Mouse (Mus musculus) CH12.LX (cell line): ENCODE measurements around the gene Adamtsl4. TPM values are rescaled to one million over a fixed set of nuclear protein-coding genes. Genes with fewer than 3 reads are reported as not detected.
A peak's percentile ranks its signal among the peaks of the same experiment; 100 is the strongest.

ENCODE experiments used
- DNase-seq: peaks from one replicate; pipeline ENCODE4 v3.0.0-alpha.2; 2013; ENCODE audit errors: extremely low read depth
- H3K27ac ChIP-seq: 2 replicates; pipeline ENCODE4 v1.5.1; 2012; ENCODE audit warnings: low read depth, mild to moderate bottlenecking, control low read depth, moderate library complexity; ENCODE audit not compliant: insufficient read depth
- H3K27me3 ChIP-seq: replicated peaks from 2 replicates; pipeline ENCODE3; 2012; ENCODE audit warnings: inconsistent platforms
- H3K36me3 ChIP-seq, 2 experiments: replicated peaks in 1 of 2; 2 replicates each; pipeline versions ENCODE3 to v1.6.1; 2012; ENCODE audit warnings: inconsistent platforms in 1 of 2, low read length in 1 of 2, mild to moderate bottlenecking in 1 of 2, mixed read lengths in 1 of 2, moderate library complexity in 1 of 2; ENCODE audit not compliant: control insufficient read depth in 1 of 2, insufficient read depth in 1 of 2
- H3K4me1 ChIP-seq, 2 experiments: 2 replicates each; pipeline ENCODE4 v1.6.1; 2012; ENCODE audit warnings: inconsistent platforms in 1 of 2, moderate library complexity in 1 of 2; ENCODE audit not compliant: insufficient read depth in 2 of 2, control insufficient read depth in 1 of 2
- H3K4me2 ChIP-seq: 2 replicates; pipeline ENCODE4 v1.6.1; 2012; ENCODE audit warnings: low read depth, mild to moderate bottlenecking, control low read depth; ENCODE audit not compliant: poor library complexity, insufficient read depth, severe bottlenecking
- H3K4me3 ChIP-seq, 3 experiments: fragments of 150-350 bp in 1 of 3; sonication (generic) in 1 of 3; replicated peaks in 1 of 3; 2 replicates each; pipeline versions ENCODE3 to v1.5.1; 2011 to 2012; ENCODE audit warnings: low read depth in 2 of 3, low read length in 2 of 3, mild to moderate bottlenecking in 2 of 3, moderate library complexity in 2 of 3, control low read depth in 1 of 3, improper control_type of control experiment in 1 of 3, inconsistent platforms in 1 of 3, mixed read lengths in 1 of 3; ENCODE audit not compliant: poor library complexity in 1 of 3
- H3K79me2 ChIP-seq: replicated peaks from 2 replicates; pipeline ENCODE4 v1.6.1; 2012; ENCODE audit warnings: mild to moderate bottlenecking, moderate library complexity; ENCODE audit not compliant: control insufficient read depth, poor library complexity, insufficient read depth, severe bottlenecking; ENCODE audit errors: extremely low read depth
- H3K9ac ChIP-seq: 2 replicates; pipeline ENCODE4 v1.6.1; 2012; ENCODE audit warnings: low read depth, mild to moderate bottlenecking, control low read depth, moderate library complexity; ENCODE audit not compliant: insufficient read depth
- H3K9me3 ChIP-seq: replicated peaks from 2 replicates; pipeline ENCODE3; 2012; ENCODE audit warnings: low read length, inconsistent platforms, mixed read lengths
- BHLHE40 ChIP-seq: IDR thresholded peaks from 2 replicates; pipeline ENCODE4 v1.6.1; 2011; ENCODE audit warnings: mild to moderate bottlenecking, low read depth, low read length, improper control_type of control experiment
- CHD1 ChIP-seq: IDR thresholded peaks from 2 replicates; pipeline ENCODE4 v1.6.1; 2012; ENCODE audit warnings: low read depth, low read length, improper control_type of control experiment, inconsistent platforms
- CHD2 ChIP-seq: IDR thresholded peaks from 2 replicates; pipeline ENCODE4 v1.6.1; 2011; ENCODE audit warnings: low read length, improper control_type of control experiment
- ELF1 ChIP-seq: IDR thresholded peaks from 2 replicates; pipeline ENCODE4 v1.6.1; 2014; ENCODE audit warnings: low read depth, mild to moderate bottlenecking, inconsistent platforms, low read length, improper control_type of control experiment
- EP300 ChIP-seq: IDR thresholded peaks from 2 replicates; pipeline ENCODE4 v1.6.1; 2011; ENCODE audit warnings: low read length, improper control_type of control experiment
- ETS1 ChIP-seq: conservative IDR thresholded peaks from 2 replicates; pipeline ENCODE4 v1.6.1; 2012; ENCODE audit warnings: low read depth, mild to moderate bottlenecking, inconsistent platforms, low read length, improper control_type of control experiment, moderate library complexity
- GABPA ChIP-seq: IDR thresholded peaks from 2 replicates; pipeline ENCODE4 v1.6.1; 2012; ENCODE audit warnings: low read depth, low read length, improper control_type of control experiment, inconsistent platforms; ENCODE audit not compliant: insufficient replicate concordance
- HCFC1 ChIP-seq: IDR thresholded peaks from 2 replicates; pipeline ENCODE4 v1.6.1; 2012; ENCODE audit warnings: low read depth, mild to moderate bottlenecking, inconsistent platforms, low read length, improper control_type of control experiment
- IRF4 ChIP-seq: IDR thresholded peaks from 2 replicates; pipeline ENCODE4 v1.6.1; 2014; ENCODE audit warnings: low read depth, mild to moderate bottlenecking, inconsistent platforms, low read length, improper control_type of control experiment
- JUN ChIP-seq: IDR thresholded peaks from 2 replicates; pipeline ENCODE4 v1.6.1; 2011; ENCODE audit warnings: low read depth, mild to moderate bottlenecking, low read length, improper control_type of control experiment, moderate library complexity; ENCODE audit not compliant: insufficient read depth
- JUND ChIP-seq: conservative IDR thresholded peaks from 2 replicates; pipeline ENCODE4 v1.6.1; 2011; ENCODE audit warnings: low read depth, low read length, improper control_type of control experiment
- KAT2A ChIP-seq: IDR thresholded peaks from 2 replicates; pipeline ENCODE4 v1.6.1; 2012; ENCODE audit warnings: low read length, improper control_type of control experiment, inconsistent platforms; ENCODE audit not compliant: insufficient replicate concordance
- MAX ChIP-seq: IDR thresholded peaks from 2 replicates; pipeline ENCODE4 v1.6.1; 2011; ENCODE audit warnings: low read length, improper control_type of control experiment
- MAZ ChIP-seq: IDR thresholded peaks from 2 replicates; pipeline ENCODE4 v1.6.1; 2012; ENCODE audit warnings: low read depth, mild to moderate bottlenecking, inconsistent platforms, low read length, improper control_type of control experiment, moderate library complexity
- MEF2A ChIP-seq: IDR thresholded peaks from 2 replicates; pipeline ENCODE4 v1.6.1; 2014; ENCODE audit warnings: low read depth, mild to moderate bottlenecking, inconsistent platforms, low read length, improper control_type of control experiment, borderline replicate concordance
- MXI1 ChIP-seq: IDR thresholded peaks from 2 replicates; pipeline ENCODE4 v1.6.1; 2011; ENCODE audit warnings: mild to moderate bottlenecking, low read depth, low read length, improper control_type of control experiment
- MYC ChIP-seq: IDR thresholded peaks from 2 replicates; pipeline ENCODE4 v1.6.1; 2011; ENCODE audit warnings: low read depth, mild to moderate bottlenecking, improper control_type of control experiment, low read length
- NELFE ChIP-seq: IDR thresholded peaks from 2 replicates; pipeline ENCODE4 v1.6.1; 2011; ENCODE audit warnings: low read depth, low read length, improper control_type of control experiment
- NRF1 ChIP-seq: IDR thresholded peaks from 2 replicates; pipeline ENCODE4 v1.6.1; 2014; ENCODE audit warnings: low read depth, mild to moderate bottlenecking, inconsistent platforms, low read length, improper control_type of control experiment, moderate library complexity
- POLR2A ChIP-seq: IDR thresholded peaks from 2 replicates; pipeline ENCODE4 v1.6.1; 2011; ENCODE audit warnings: low read depth, mild to moderate bottlenecking, improper control_type of control experiment, low read length
- POLR2AphosphoS2 ChIP-seq: IDR thresholded peaks from 2 replicates; pipeline ENCODE4 v1.6.1; 2011; ENCODE audit warnings: low read depth, low read length, improper control_type of control experiment
- RCOR1 ChIP-seq: conservative IDR thresholded peaks from 2 replicates; pipeline ENCODE4 v1.6.1; 2012; ENCODE audit warnings: low read depth, mild to moderate bottlenecking, inconsistent platforms, low read length, improper control_type of control experiment
- SIN3A ChIP-seq: IDR thresholded peaks from 2 replicates; pipeline ENCODE4 v1.6.1; 2012; ENCODE audit warnings: low read length, improper control_type of control experiment, inconsistent platforms
- SMC3 ChIP-seq: IDR thresholded peaks from 2 replicates; pipeline ENCODE4 v1.6.1; 2011; ENCODE audit warnings: low read depth, low read length, improper control_type of control experiment
- TBP ChIP-seq: conservative IDR thresholded peaks from 2 replicates; pipeline ENCODE4 v1.6.1; 2011; ENCODE audit warnings: low read depth, low read length, improper control_type of control experiment
- TCF12 ChIP-seq: IDR thresholded peaks from 2 replicates; pipeline ENCODE4 v1.6.1; 2014; ENCODE audit warnings: low read depth, mild to moderate bottlenecking, inconsistent platforms, low read length, improper control_type of control experiment
- USF1 ChIP-seq: IDR thresholded peaks from 2 replicates; pipeline ENCODE4 v1.6.1; 2014; ENCODE audit warnings: low read depth, mild to moderate bottlenecking, inconsistent platforms, low read length, improper control_type of control experiment
- USF2 ChIP-seq: conservative IDR thresholded peaks from 2 replicates; pipeline ENCODE4 v1.6.1; 2011; ENCODE audit warnings: low read depth, low read length, improper control_type of control experiment
- ZC3H11A ChIP-seq: IDR thresholded peaks from 2 replicates; pipeline ENCODE4 v1.6.1; 2012; ENCODE audit warnings: low read depth, mild to moderate bottlenecking, inconsistent platforms, low read length, improper control_type of control experiment
- ZKSCAN1 ChIP-seq: IDR thresholded peaks from 2 replicates; pipeline ENCODE4 v1.6.1; 2012; ENCODE audit warnings: low read depth, inconsistent platforms, low read length, improper control_type of control experiment, borderline replicate concordance
- ZMIZ1 ChIP-seq: IDR thresholded peaks from 2 replicates; pipeline ENCODE4 v1.6.1; 2012; ENCODE audit warnings: low read depth, mild to moderate bottlenecking, inconsistent platforms, low read length, improper control_type of control experiment
- ZNF384 ChIP-seq: IDR thresholded peaks from 2 replicates; pipeline ENCODE4 v1.6.1; 2012; ENCODE audit warnings: low read depth, low read length, improper control_type of control experiment, inconsistent platforms
- dilution Hi-C: fragments of 300-500 bp; cut with MboI; formaldehyde crosslinking; loops from 2 replicates; pipeline ENCODE4 v1.14.3; 2020; ENCODE audit warnings: low sequenced_read_pairs; ENCODE audit not compliant: extremely low pct_unique_long_range_greater_than_20kb, extremely low pct_ligation_motif_present
- in situ Hi-C: fragments of 300-500 bp; cut with MboI; formaldehyde crosslinking; loops from 3 replicates; pipeline ENCODE4 v1.14.3; 2019; ENCODE audit warnings: low sequenced_read_pairs, low pct_ligation_motif_present, low pct_unique_long_range_greater_than_20kb, mixed read lengths
- polyA plus RNA-seq: library from polyadenylated mRNA; unstranded; fragments of >175 nt; gene quantifications from 2 replicates; pipeline ENCODE4 v1.2.1, GENCODE M21; 2012; ENCODE audit warnings: low read depth; ENCODE audit not compliant: insufficient read length
- total RNA-seq, 2 experiments: library from RNA; depleted of rRNA; stranded (reverse); fragments of 300-350 nt in 1 of 2; fragments of >200 nt in 1 of 2; gene quantifications; 2 replicates each; pipeline ENCODE4 v1.2.3; 2012 to 2014

Gene Adamtsl4
- total and polyA plus RNA-seq, 3 experiments: 0.10 to 0.85 TPM; not detected in 1

DNA sequence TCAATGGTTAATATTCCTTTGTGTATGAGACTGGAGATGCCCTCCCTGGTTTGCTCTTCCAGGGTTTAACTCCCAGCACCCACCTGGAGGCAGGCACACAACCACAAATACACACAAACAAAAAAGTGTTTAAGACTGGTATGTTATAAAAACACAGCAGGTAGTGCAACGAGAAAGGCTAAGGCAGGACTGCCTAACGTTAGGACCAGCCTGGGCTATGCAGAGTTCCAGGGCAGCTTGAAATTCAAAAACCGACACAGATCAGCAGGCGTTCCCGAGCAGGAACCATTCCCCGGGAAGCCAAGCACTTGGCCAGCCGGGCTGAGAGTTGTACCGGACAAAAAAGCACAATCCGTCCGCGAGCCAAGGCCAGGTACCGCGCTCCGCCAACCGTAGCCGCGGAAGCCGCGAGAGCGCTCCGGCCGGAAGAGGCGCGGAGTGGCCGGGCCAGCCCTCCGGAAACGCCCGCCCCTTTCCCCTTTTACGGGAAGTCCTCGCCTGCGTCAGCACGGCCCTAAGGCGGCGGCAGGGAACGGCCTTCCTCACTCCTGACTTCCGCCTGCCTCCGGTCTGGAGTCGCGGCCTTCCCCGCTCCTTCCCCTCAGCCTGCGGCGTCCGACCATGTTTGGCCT lies 29.4 kb downstream of the Adamtsl4 start, which contains the start of gene Mcl1:
Gene Mcl1 (plus strand): TSS at position 553 of the 632 bp plus-strand sequence.
- peak within 1 kb of the TSS; percentile 93 for H3K4me2 ChIP-seq
- DNase-seq: peak; percentile 89
- H3K4me3 ChIP-seq: peak within 1 kb of the TSS; percentile 91 to 98 (median 91)
- H3K9me3 ChIP-seq: no peaks in the 10 kb centered on the region
- H3K27me3 ChIP-seq: no peaks in the 10 kb centered on the region
- peak; percentile 51; the same call in 1 of the 2 replicates for TF ChIP-seq MYC
- no peak; the same call in 1 of the 2 replicates for TF ChIP-seq JUND
- peak; percentile 84 for TF ChIP-seq IRF4
- TF ChIP-seq ZNF384: 0 out of 2 replicates have a peak, but pooled peaks have one; percentile 21
- peak; percentile 97 for TF ChIP-seq TBP
- no peak for TF ChIP-seq USF1
- peak; percentile 58 for TF ChIP-seq BHLHE40
- TF ChIP-seq CHD1: peak; percentile 73; the same call in 1 of the 2 replicates
- TF ChIP-seq CHD2: peak; percentile 94; the same call in 1 of the 2 replicates
- no peak for TF ChIP-seq USF2
- peak; percentile 98 for TF ChIP-seq ZMIZ1
- TF ChIP-seq NELFE: peak; percentile 99
- TF ChIP-seq MAX: peak; percentile 66
- TF ChIP-seq KAT2A: peak; percentile 94
- TF ChIP-seq SIN3A: peak; percentile 91; the same call in 1 of the 2 replicates
- no peak; the same call in 1 of the 2 replicates for TF ChIP-seq EP300
- no peak for TF ChIP-seq JUN
- TF ChIP-seq GABPA: no peak
- peak; percentile 63 for TF ChIP-seq ETS1
- TF ChIP-seq NRF1: peak; percentile 37
- no peak; the same call in 1 of the 2 replicates for TF ChIP-seq SMC3
- TF ChIP-seq POLR2A: peak; percentile 99
- no peak for TF ChIP-seq ZC3H11A
- TF ChIP-seq RCOR1: 0 out of 2 replicates have a peak, but pooled peaks have one; percentile 73
- peak; percentile 97 for TF ChIP-seq POLR2AphosphoS2
- peak; percentile 35; the same call in 1 of the 2 replicates for TF ChIP-seq MAZ
- TF ChIP-seq MEF2A: peak; percentile 75
- TF ChIP-seq ZKSCAN1: no peak
- peak; percentile 96 for TF ChIP-seq ELF1
- TF ChIP-seq TCF12: peak; percentile 99
- TF ChIP-seq MXI1: peak; percentile 79
- peak; percentile 82 for TF ChIP-seq HCFC1
- H3K4me1 ChIP-seq: peaks cover 9 to 53% of the 10 kb centered on the region in 2 experiments
- dilution Hi-C loops: no loop called here
- in situ Hi-C loops: loop anchor here (10.0 kb wide), 1 partner anchor 566 kb away; the partner anchor contains the start of genes Hist2h2ac and Hist2h2be
- H3K27ac ChIP-seq: peak within 1 kb of the TSS; percentile 84
- H3K36me3 ChIP-seq: peaks cover 23 to 36% of the 10 kb centered on the region in 2 experiments
- H3K9ac ChIP-seq: peak within 1 kb of the TSS; percentile 97
- H3K79me2 ChIP-seq: peaks cover 45% of the 10 kb centered on the region
